Mouse (Mus musculus) left cerebral cortex, postnatal 25 days (tissue): Measurements from ENCODE around the gene Cabcoco1. TPM values are rescaled to one million over a fixed set of nuclear protein-coding genes. Genes with fewer than 3 reads are reported as not detected.

Source experiments
- DNase-seq, 2 experiments: peaks; one replicate each; pipeline ENCODE4 v3.0.0; 2022; ENCODE audit warnings: low spot score in 2 of 2, mixed read lengths in 1 of 2
- intact Hi-C: fragments of 180-260 bp; cut with DNase I; formaldehyde crosslinking; loops from one replicate; pipeline ENCODE4 v1.15.1; 2025
- total RNA-seq, 2 experiments: library from RNA; stranded (reverse); gene quantifications; 2 replicates each; pipeline ENCODE4 v1.2.3; 2021

Cabcoco1 gene
- 1 to 10 TPM; 1.7 to 2.4 TPM for total RNA-seq

GRCm38 (mm10) chr10:68541139-68541942, at the start of gene Cabcoco1:
TSS of gene Cabcoco1 (minus strand) at chr10:68541896.
- intact Hi-C loops = no loop called here

GRCm38 (mm10) chr10:68589530-68590252, 48.0 kb upstream of the Cabcoco1 start:
- intact Hi-C loops = no loop called here
- DNase-seq = no peak

More at GRCm38 (mm10) chr10:68541139-68541942, at the start of gene Cabcoco1:
- DNase-seq = peak; percentile 73 to 86

GRCm38 (mm10) chr10:68587416-68588040, 45.8 kb upstream of the Cabcoco1 start:
- intact Hi-C loops = no loop called here
- DNase-seq = no peak

GRCm38 (mm10) chr10:68577321-68577720, 35.6 kb upstream of the Cabcoco1 start:
- intact Hi-C loops = no loop called here

GRCm38 (mm10) chr10:68568172-68568571, 26.5 kb upstream of the Cabcoco1 start:
- DNase-seq = peak in 1 of 2 experiments; percentile 34
- intact Hi-C loops = no loop called here

More at GRCm38 (mm10) chr10:68577321-68577720, 35.6 kb upstream of the Cabcoco1 start:
- DNase-seq = no peak

GRCm38 (mm10) chr10:68562344-68562743, 20.6 kb upstream of the Cabcoco1 start:
- peak; percentile 41 to 75 for DNase-seq
- intact Hi-C loops = loop anchor here (2.0 kb wide), 1 partner anchor 44 kb away; no protein-coding TSS in a partner anchor

GRCm38 (mm10) chr10:68558828-68559219, 17.1 kb upstream of the Cabcoco1 start:
- intact Hi-C loops = loop anchor here (5.0 kb wide), 1 partner anchor 282 kb away; the partner anchor contains the start of gene Arid5b
- no peak for DNase-seq

- peak; percentile 58 to 94 for DNase-seq
- intact Hi-C loops = loop anchor here (5.0 kb wide), 1 partner anchor 281 kb away; the partner anchor contains the start of gene Arid5b
Measured at GRCm38 (mm10) chr10:68558105-68558827, 16.6 kb upstream of the Cabcoco1 start.

- DNase-seq = no peak
- intact Hi-C loops = no loop called here
Measured at GRCm38 (mm10) chr10:68553677-68554076, 12.0 kb upstream of the Cabcoco1 start.

- no peak for DNase-seq
- intact Hi-C loops = no loop called here
Measured at GRCm38 (mm10) chr10:68552556-68552955, 10.9 kb upstream of the Cabcoco1 start.

GRCm38 (mm10) chr10:68551316-68551715, 9.6 kb upstream of the Cabcoco1 start:
- DNase-seq = no peak
- intact Hi-C loops = no loop called here

GRCm38 (mm10) chr10:68550668-68551267, 9.1 kb upstream of the Cabcoco1 start:
- intact Hi-C loops = no loop called here
- no peak for DNase-seq

GRCm38 (mm10) chr10:68543107-68543506, 1.4 kb upstream of the Cabcoco1 start:
- no peak for DNase-seq
- intact Hi-C loops = no loop called here

GRCm38 (mm10) chr10:68541943-68542420, 286 bp upstream of the Cabcoco1 start:
- intact Hi-C loops = no loop called here
- no peak for DNase-seq

GRCm38 (mm10) chr10:68540612-68541011, 1.1 kb downstream of the Cabcoco1 start:
- peak in 1 of 2 experiments; percentile 44 for DNase-seq
- intact Hi-C loops = no loop called here

GRCm38 (mm10) chr10:68537261-68537950, 4.3 kb downstream of the Cabcoco1 start:
- no peak for DNase-seq
- intact Hi-C loops = no loop called here

- no peak for DNase-seq
- intact Hi-C loops = no loop called here
Measured at GRCm38 (mm10) chr10:68529364-68530049, 12.2 kb downstream of the Cabcoco1 start.

GRCm38 (mm10) chr10:68528958-68529357, 12.7 kb downstream of the Cabcoco1 start:
- intact Hi-C loops = no loop called here
- DNase-seq = peak in 1 of 2 experiments; percentile 19
